Mouse (Mus musculus): ENCODE data around the gene Zfp689.
"Not testable (repeated sequence)": the region's sequence is repeated elsewhere in the genome, so short reads cannot be mapped to it uniquely, and the experiment has no call there.

- TF ChIP-seq CTCF (IDR thresholded peaks at IDR 0.05; ENCODE audit: control insufficient read depth, insufficient read depth, insufficient read length); FOSL1 (IDR thresholded peaks at IDR 0.05; ENCODE audit: insufficient read depth, low read length, poor library complexity, severe bottlenecking); MAX (IDR thresholded peaks at IDR 0.05); MYOG (IDR thresholded peaks at IDR 0.05; ENCODE audit: control insufficient read depth, extremely low read depth, insufficient read length); USF1 (IDR thresholded peaks at IDR 0.05; ENCODE audit: low read depth); MYOD1 (IDR thresholded peaks at IDR 0.05; ENCODE audit: control insufficient read depth, insufficient read length, low read depth); CEBPB (IDR thresholded peaks at IDR 0.05; ENCODE audit: low read depth): not testable (repeated sequence)
Observed at GRCm38 (mm10) chr7:127488364-127488763, 39.4 kb upstream of the Zfp689 start.

All from C2C12 (cell line).